Mouse (Mus musculus) neural tube, embryonic 11.5 days (tissue): ENCODE results near the gene Nup210l. TPM values are rescaled to one million over a fixed set of nuclear protein-coding genes. Genes with fewer than 3 reads are reported as not detected.
"Not testable (repeated sequence)": the region's sequence is repeated elsewhere in the genome, so short reads cannot be mapped to it uniquely, and the experiment has no call there.

ENCODE experiments used
- ATAC-seq: fragments of 200-750 bp; cut with Nextera tagmentation; 2 replicates; pipeline ENCODE4 v1.8.0; 2017; ENCODE audit warnings: moderate number of reproducible peaks, mild to moderate bottlenecking, moderate TSS enrichment, moderate library complexity; ENCODE audit not compliant: insufficient read depth, low FRiP score, low TSS enrichment
- DNase-seq: peaks from one replicate; pipeline ENCODE4 v3.0.0-alpha.2; 2015; ENCODE audit warnings: low spot score
- H3K27ac ChIP-seq: fragments of 300-500 bp; sonication (generic); 2 replicates; pipeline ENCODE4 v1.5.1; 2014; ENCODE audit warnings: low read depth, mild to moderate bottlenecking, low read length
- H3K27me3 ChIP-seq: fragments of 300-500 bp; sonication (generic); 2 replicates; pipeline ENCODE4 v1.6.1; 2014; ENCODE audit warnings: mild to moderate bottlenecking, low read length, mixed read lengths; ENCODE audit not compliant: control insufficient read depth, insufficient read depth
- H3K36me3 ChIP-seq: fragments of 300-500 bp; sonication (generic); 2 replicates; pipeline ENCODE4 v1.6.1; 2014; ENCODE audit warnings: mild to moderate bottlenecking, low read length, moderate library complexity, mixed read lengths; ENCODE audit not compliant: control insufficient read depth, insufficient read depth
- H3K4me1 ChIP-seq: fragments of 300-500 bp; sonication (generic); 2 replicates; pipeline ENCODE4 v1.6.1; 2014; ENCODE audit warnings: low read length, mixed read lengths; ENCODE audit not compliant: control insufficient read depth, insufficient read depth
- H3K4me2 ChIP-seq: fragments of 300-500 bp; sonication (generic); 2 replicates; pipeline ENCODE4 v1.6.1; 2014; ENCODE audit warnings: low read depth, mild to moderate bottlenecking, moderate library complexity
- H3K4me3 ChIP-seq: fragments of 300-500 bp; sonication (generic); 2 replicates; pipeline ENCODE4 v1.5.1; 2014; ENCODE audit warnings: low read depth, low read length
- H3K9ac ChIP-seq: fragments of 300-500 bp; sonication (generic); 2 replicates; pipeline ENCODE4 v1.6.1; 2014; ENCODE audit warnings: mild to moderate bottlenecking, low read length
- H3K9me3 ChIP-seq: fragments of 300-500 bp; sonication (generic); 2 replicates; pipeline ENCODE4 v1.6.1; 2016; ENCODE audit warnings: low read length; ENCODE audit not compliant: control insufficient read depth
- WGBS: fragments of 180-500 bp; shearing (Covaris S2); extraction: QIAGEN DNeasy Blood & Tissue Kit; methylation state at CpG from one replicate; pipeline ENCODE4 v1.1.7; 2014; 5-methylcytosine and 5-hydroxymethylcytosine counted together
- polyA plus RNA-seq: library from polyadenylated mRNA; unstranded; fragments of >200 nt; fragmentation: Nextera tagmentation; extraction: Ambion mirVana; gene quantifications from 2 replicates; pipeline ENCODE4 v1.2.1, GENCODE M21; 2014

The Nup210l gene
- polyA plus RNA-seq, 1 experiment from 2014 or later, result 0.66 TPM

DNA sequence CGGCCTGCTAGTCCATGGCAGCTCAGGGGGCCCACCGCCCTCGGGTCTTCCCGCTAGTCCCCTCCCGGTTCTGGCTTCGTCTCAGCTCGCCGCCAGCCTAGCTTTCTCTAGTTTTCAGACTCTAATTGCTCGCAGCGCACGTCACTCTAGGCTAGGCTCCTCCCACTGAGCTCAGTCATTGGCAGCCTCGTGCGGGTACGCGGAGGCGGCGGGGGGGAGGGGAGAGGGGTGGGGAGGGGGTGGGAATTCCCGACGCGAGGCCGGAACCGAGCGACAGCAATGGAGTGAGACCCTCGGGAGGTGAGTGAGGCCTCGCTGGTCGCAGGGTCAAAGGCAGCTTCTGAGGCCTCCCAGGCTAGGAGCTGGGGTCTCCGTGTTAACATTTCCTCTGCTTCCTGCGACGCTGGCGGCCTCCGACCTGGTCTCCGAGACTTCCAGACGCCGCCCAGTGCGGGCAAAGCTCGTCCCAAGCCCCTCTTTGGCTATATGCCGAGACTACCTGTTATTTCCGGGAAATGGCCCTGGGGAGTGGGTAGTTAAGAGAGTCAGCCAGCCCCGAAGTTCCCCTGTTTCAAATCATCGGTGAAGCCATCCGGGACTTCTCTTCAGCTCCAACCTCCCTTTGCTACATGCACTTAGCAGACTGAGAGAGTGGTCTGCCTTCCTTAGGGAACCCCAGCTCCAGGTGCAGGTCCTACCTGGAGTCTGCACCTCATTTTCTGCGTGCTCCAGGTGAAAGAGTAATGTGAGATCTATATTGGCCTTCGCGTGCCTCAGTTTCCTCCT lies 144.2 kb downstream of the Nup210l start, which contains the start of gene Slc39a1:
Gene Slc39a1 (plus strand): TSS at position 213 of the 786 bp plus-strand sequence.
- ATAC-seq (peak; percentile 93), DNase-seq (peak; percentile 93)
- Histone ChIP-seq H3K4me1 (peaks cover 8% of the 10 kb centered on the region; the same call in 1 of the 2 replicates), H3K9ac (peak within 1 kb of the TSS; percentile 54), H3K36me3 (peaks cover 2% of the 10 kb centered on the region; the same call in 1 of the 2 replicates), H3K27ac (peak within 1 kb of the TSS; percentile 79), H3K9me3 (no peaks in the 10 kb centered on the region), H3K27me3 (no peaks in the 10 kb centered on the region), H3K4me3 (peak within 1 kb of the TSS; percentile 44), H3K4me2 (peak within 1 kb of the TSS; percentile 76)
- under 1% methylated on average over 44 of the region's 44 CpGs for WGBS

GRCm38 (mm10) chr3:90248746-90249100 lies 144.8 kb downstream of the Nup210l start:
- Histone ChIP-seq H3K9ac (peak overlapping the region; percentile 45), H3K4me2 (peak overlapping the region; percentile 76), H3K9me3 (no peaks in the 10 kb centered on the region), H3K4me3 (peak overlapping the region; percentile 44), H3K36me3 (peaks cover 2% of the 10 kb centered on the region; the same call in 1 of the 2 replicates), H3K4me1 (peaks cover 6% of the 10 kb centered on the region; the same call in 1 of the 2 replicates), H3K27me3 (no peaks in the 10 kb centered on the region), H3K27ac (no peak overlapping the region)
- 6% methylated on average over 10 of the region's 10 CpGs for WGBS
- ATAC-seq, result no peak
- no peak for DNase-seq

- H3K4me2 ChIP-seq, result no peak overlapping the region
- H3K27ac ChIP-seq, result no peak overlapping the region
- peaks cover 12% of the 10 kb centered on the region for H3K4me1 ChIP-seq
- no peaks in the 10 kb centered on the region for H3K9me3 ChIP-seq
- no peak for DNase-seq
- 92% methylated on average over 6 of the region's 6 CpGs for WGBS
- no peak for ATAC-seq
- peaks cover 2% of the 10 kb centered on the region; the same call in 1 of the 2 replicates for H3K36me3 ChIP-seq
- no peak overlapping the region for H3K4me3 ChIP-seq
- no peak overlapping the region for H3K9ac ChIP-seq
- H3K27me3 ChIP-seq, result no peaks in the 10 kb centered on the region
Observed at GRCm38 (mm10) chr3:90250791-90251190, 146.9 kb downstream of the Nup210l start.

DNA sequence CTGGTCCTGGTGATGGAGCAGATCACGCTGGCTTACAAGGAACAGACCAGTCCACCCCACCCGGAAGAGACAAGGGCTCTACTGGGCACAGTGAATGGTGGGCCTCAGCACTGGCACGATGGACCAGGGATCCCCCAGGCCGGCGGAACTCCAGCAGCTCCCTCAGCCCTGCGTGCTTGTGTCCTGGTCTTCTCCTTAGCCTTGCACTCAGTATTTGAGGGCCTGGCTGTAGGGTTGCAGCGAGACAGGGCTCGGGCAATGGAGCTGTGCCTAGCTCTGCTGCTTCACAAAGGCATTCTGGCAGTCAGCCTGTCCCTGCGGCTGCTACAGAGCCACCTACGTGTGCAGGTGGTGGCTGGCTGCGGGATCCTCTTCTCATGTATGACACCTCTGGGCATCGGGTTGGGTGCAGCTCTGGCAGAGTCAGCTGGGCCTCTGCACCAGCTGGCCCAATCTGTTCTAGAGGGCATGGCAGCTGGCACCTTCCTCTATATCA lies 147.8 kb downstream of the Nup210l start:
- H3K4me2 ChIP-seq, DNase-seq, H3K27ac ChIP-seq, H3K36me3 ChIP-seq, H3K9me3 ChIP-seq, H3K9ac ChIP-seq, ATAC-seq, H3K4me3 ChIP-seq, H3K27me3 ChIP-seq: not testable (repeated sequence)
- H3K4me1 ChIP-seq, result peaks cover 12% of the 10 kb centered on the region
- 91% methylated on average over 8 of the region's 12 CpGs for WGBS

- 96% methylated on average over 2 of the region's 2 CpGs for WGBS
- not testable (repeated sequence) for H3K36me3 ChIP-seq
Observed at GRCm38 (mm10) chr3:90252659-90253058, 148.7 kb downstream of the Nup210l start.

GRCm38 (mm10) chr3:90253174-90253573 lies 149.2 kb downstream of the Nup210l start:
- not testable (repeated sequence) for H3K9ac ChIP-seq, H3K36me3 ChIP-seq, H3K27me3 ChIP-seq, H3K9me3 ChIP-seq, H3K4me1 ChIP-seq, DNase-seq, H3K27ac ChIP-seq, ATAC-seq, H3K4me2 ChIP-seq, H3K4me3 ChIP-seq
- WGBS, result 82% methylated on average over 1 of the region's 1 CpGs

More at GRCm38 (mm10) chr3:90252659-90253058, 148.7 kb downstream of the Nup210l start:
- not testable (repeated sequence) for H3K4me1 ChIP-seq, H3K4me2 ChIP-seq, H3K9me3 ChIP-seq, H3K27me3 ChIP-seq, H3K27ac ChIP-seq, ATAC-seq, H3K9ac ChIP-seq, H3K4me3 ChIP-seq, DNase-seq

DNA sequence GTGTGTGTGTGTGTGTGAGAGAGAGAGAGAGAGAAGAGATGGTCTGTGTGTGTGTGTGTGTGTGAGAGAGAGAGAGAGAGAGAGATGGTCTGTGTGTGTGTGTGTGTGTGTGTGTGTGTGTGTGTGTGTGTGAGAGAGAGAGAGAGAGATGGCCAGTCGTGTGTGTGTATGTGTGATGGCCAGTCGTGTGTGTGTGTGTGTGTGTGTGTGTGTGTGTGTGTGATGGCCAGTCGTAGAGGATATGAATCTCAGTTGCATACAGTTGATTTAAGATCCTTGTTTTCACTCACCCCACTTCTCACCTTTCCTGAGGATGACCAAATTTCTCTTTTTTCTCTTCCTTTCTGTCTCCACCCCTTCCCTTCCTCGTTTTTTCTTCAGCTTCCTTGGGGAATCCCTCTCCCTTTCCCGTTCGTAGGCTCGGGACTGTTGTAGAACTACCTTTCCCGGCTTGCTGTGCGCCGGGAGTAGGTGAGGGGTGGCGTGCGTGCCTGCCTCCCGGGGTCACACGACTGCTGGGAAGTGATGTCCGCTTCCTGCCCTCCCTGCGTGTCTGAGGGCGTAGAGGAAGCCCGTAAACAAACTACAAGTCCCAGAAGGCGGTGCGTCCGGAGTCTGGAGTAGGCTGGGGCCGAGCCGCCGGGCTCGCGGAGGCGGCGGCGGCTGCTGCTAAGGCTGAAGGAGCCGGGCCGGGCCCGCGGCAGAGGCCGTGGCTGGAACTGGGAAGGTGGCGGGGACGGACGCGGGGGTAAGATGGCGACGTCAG lies 149.9 kb downstream of the Nup210l start, which contains the start of gene Crtc2:
Gene Crtc2 (plus strand): TSS at position 511 of the 766 bp plus-strand sequence.
- H3K27me3 ChIP-seq, result no peaks in the 10 kb centered on the region
- peaks cover 4% of the 10 kb centered on the region; the same call in 1 of the 2 replicates for H3K36me3 ChIP-seq
- ATAC-seq, result peak; percentile 93
- peak within 1 kb of the TSS; percentile 80 for H3K4me3 ChIP-seq
- H3K9ac ChIP-seq, result peak within 1 kb of the TSS; percentile 76
- peak within 1 kb of the TSS; percentile 85 for H3K27ac ChIP-seq
- H3K4me2 ChIP-seq, result peak within 1 kb of the TSS; percentile 49
- DNase-seq, result peak; percentile 96
- peaks cover 7% of the 10 kb centered on the region for H3K4me1 ChIP-seq
- 2% methylated on average over 40 of the region's 40 CpGs for WGBS
- H3K9me3 ChIP-seq, result no peaks in the 10 kb centered on the region

DNA sequence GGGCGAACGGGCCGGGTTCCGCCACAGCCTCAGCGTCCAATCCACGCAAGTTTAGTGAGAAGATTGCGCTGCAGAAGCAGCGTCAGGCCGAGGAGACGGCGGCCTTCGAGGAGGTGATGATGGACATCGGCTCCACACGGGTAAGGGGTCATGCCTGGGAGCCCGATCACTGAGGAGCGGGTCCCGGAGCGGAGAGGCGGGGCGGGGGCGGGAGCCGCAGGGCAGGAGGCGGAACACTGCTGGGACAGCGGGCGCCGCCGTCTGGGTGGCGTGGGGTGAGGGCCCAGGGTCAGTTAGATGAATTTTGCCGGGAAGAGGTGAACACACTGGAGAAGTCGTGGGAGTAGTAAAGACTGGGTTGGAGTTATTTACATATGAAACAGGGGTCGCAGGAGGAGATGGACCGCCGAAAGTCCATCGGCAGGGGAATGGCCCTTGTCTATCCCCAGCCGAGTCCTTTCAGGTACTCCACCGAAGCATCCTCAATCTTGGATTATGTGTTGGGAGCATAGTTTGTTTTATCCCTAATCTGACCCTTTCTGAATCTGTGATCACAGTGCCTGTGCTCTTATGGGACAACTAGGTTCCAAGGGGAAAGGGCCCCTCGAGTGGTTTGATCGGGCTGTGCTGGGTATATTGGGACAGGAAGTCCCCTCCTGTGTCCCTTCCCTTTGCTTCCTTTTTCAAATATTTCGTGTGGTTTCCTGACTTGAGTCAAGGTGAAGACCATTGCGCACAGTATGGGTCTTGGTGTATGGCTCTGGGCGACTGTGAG lies 150.7 kb downstream of the Nup210l start:
- ATAC-seq, result peak; percentile 76
- peaks cover 8% of the 10 kb centered on the region for H3K36me3 ChIP-seq
- no peaks in the 10 kb centered on the region for H3K27me3 ChIP-seq
- peak overlapping the region; percentile 76 for H3K9ac ChIP-seq
- WGBS, result under 1% methylated on average over 39 of the region's 41 CpGs
- H3K4me2 ChIP-seq, result peak overlapping the region; percentile 49
- H3K27ac ChIP-seq, result peak overlapping the region; percentile 85
- H3K4me1 ChIP-seq, result peaks cover 6% of the 10 kb centered on the region
- H3K4me3 ChIP-seq, result peak overlapping the region; percentile 80
- no peak for DNase-seq
- H3K9me3 ChIP-seq, result no peaks in the 10 kb centered on the region
